Mouse (Mus musculus) kidney, embryonic 15.5 days (tissue): ENCODE measurements around the gene Taf1d. TPM values are rescaled to one million over a fixed set of nuclear protein-coding genes. Genes with fewer than 3 reads are reported as not detected.

Experiments
- ATAC-seq: fragments of 200-750 bp; cut with Nextera tagmentation; replicated peaks from 2 replicates; pipeline ENCODE4 v1.8.0; 2017; ENCODE audit warnings: moderate TSS enrichment; ENCODE audit not compliant: low FRiP score
- H3K27ac ChIP-seq: fragments of 300-500 bp; sonication (generic); 2 replicates; pipeline ENCODE4 v1.5.1; 2015; ENCODE audit warnings: mild to moderate bottlenecking, inconsistent platforms
- H3K27me3 ChIP-seq: fragments of 300-500 bp; sonication (generic); 2 replicates; pipeline ENCODE4 v1.6.1; 2015; ENCODE audit warnings: inconsistent platforms
- H3K36me3 ChIP-seq: fragments of 300-500 bp; sonication (generic); 2 replicates; pipeline ENCODE4 v1.6.1; 2015; ENCODE audit warnings: inconsistent platforms
- H3K4me1 ChIP-seq: fragments of 300-500 bp; sonication (generic); 2 replicates; pipeline ENCODE4 v1.6.1; 2015; ENCODE audit warnings: inconsistent platforms
- H3K4me2 ChIP-seq: fragments of 300-500 bp; sonication (generic); 2 replicates; pipeline ENCODE4 v1.6.1; 2015; ENCODE audit warnings: moderate library complexity, mild to moderate bottlenecking, inconsistent platforms
- H3K4me3 ChIP-seq: fragments of 300-500 bp; sonication (generic); replicated peaks from 2 replicates; pipeline ENCODE4 v1.5.1; 2015; ENCODE audit warnings: mild to moderate bottlenecking, inconsistent platforms
- H3K9ac ChIP-seq: fragments of 300-500 bp; sonication (generic); 2 replicates; pipeline ENCODE4 v1.6.1; 2015; ENCODE audit warnings: mild to moderate bottlenecking, inconsistent platforms
- H3K9me3 ChIP-seq: fragments of 300-500 bp; sonication (generic); replicated peaks from 2 replicates; pipeline ENCODE4 v1.6.1; 2016; ENCODE audit warnings: inconsistent platforms
- WGBS: fragments of 180-500 bp; shearing (Covaris S2); methylation state at CpG from one replicate; pipeline ENCODE4 v1.1.7; 2015; ENCODE audit warnings: mixed read lengths; 5-methylcytosine and 5-hydroxymethylcytosine counted together
- polyA plus RNA-seq: library from polyadenylated mRNA; unstranded; fragments of >200 nt; fragmentation: Nextera tagmentation; extraction: Ambion mirVana; gene quantifications from 2 replicates; pipeline ENCODE4 v1.2.1, GENCODE M21; 2015

Taf1d gene
- 94.4 and 94.9 TPM in 2 replicates for polyA plus RNA-seq

DNA sequence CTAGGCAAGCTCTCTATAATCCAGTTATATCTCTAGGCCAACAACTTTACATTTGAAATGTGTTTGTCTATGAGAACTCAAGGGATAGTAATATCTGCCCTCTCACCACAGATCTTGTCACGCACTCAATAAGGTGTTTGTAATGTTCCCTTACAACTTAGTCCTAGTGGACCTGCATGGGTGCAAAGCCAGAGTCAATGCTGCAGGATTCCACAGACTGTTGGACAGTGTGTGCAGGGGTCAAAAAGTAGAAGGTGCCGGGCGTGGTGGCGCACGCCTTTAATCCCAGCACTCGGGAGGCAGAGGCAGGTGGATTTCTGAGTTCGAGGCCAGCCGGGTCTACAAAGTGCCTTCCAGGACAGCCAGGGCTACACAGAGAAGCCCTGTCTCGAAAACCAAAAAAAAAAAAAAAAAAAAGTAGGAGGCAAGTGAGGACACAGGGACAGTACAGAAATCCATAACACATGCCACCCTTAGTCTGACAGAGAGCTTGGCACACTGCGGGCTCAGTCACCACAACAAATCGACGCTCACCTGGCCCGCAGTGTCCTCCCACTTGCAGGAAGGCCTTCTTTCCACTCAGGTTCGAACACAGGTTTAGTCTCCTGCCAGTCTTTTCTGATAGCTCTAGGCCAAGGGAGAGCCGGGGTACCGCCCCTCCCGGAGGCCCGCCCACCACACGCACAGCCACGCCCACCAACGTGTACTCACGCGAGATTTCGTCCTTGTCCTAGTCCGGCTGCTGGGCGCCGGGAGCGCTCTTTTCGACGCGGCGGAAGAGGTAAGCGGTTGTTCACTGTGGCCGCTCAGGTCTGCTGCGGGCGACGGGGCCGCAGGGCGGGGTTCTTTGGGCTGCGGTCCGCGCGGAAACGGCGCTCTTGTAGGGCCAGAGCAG lies at the start of gene Taf1d:
Taf1d (plus strand) TSS at position 712 of the 895 bp plus-strand sequence.
- H3K9ac ChIP-seq: peak within 1 kb of the TSS; percentile 99
- 12% methylated on average over 44 of the region's 45 CpGs for WGBS
- H3K27ac ChIP-seq: peak within 1 kb of the TSS; percentile 95
- peaks cover 27% of the 10 kb centered on the region for H3K36me3 ChIP-seq
- H3K4me3 ChIP-seq: peak within 1 kb of the TSS; percentile 97
- peaks cover 42% of the 10 kb centered on the region for H3K4me1 ChIP-seq
- H3K4me2 ChIP-seq: peak within 1 kb of the TSS; percentile 63
- peak; percentile 96 for ATAC-seq
- no peaks in the 10 kb centered on the region for H3K27me3 ChIP-seq
- no peaks in the 10 kb centered on the region for H3K9me3 ChIP-seq

DNA sequence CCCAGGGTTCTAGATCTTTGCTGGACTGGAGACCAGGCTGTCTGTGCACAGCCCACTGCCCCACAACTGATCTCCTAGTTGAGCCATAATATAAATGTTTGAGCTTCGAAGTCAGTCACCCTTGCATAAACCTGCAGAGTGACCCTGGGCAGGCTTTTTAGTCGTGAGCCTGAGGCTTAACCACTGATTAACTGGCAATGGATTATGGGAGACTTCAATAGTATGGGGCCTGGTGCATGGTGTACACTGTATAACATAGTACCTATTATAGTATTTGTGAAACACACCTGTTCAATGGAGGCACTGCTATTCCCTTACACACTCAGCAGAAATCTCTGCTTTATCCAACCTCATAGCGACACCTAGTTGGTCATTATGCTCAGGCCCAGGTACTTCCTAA lies 49.8 kb upstream of the Taf1d start:
- H3K27ac ChIP-seq: no peak overlapping the region
- peaks cover 11% of the 10 kb centered on the region for H3K36me3 ChIP-seq
- H3K4me1 ChIP-seq: no peaks in the 10 kb centered on the region
- no peak overlapping the region for H3K9ac ChIP-seq
- ATAC-seq: peak; percentile 60; the same call in 1 of the 2 replicates
- no peaks in the 10 kb centered on the region for H3K9me3 ChIP-seq
- H3K4me3 ChIP-seq: no peak overlapping the region
- H3K27me3 ChIP-seq: no peaks in the 10 kb centered on the region
- 73% methylated on average over 3 of the region's 3 CpGs for WGBS
- no peak overlapping the region for H3K4me2 ChIP-seq

DNA sequence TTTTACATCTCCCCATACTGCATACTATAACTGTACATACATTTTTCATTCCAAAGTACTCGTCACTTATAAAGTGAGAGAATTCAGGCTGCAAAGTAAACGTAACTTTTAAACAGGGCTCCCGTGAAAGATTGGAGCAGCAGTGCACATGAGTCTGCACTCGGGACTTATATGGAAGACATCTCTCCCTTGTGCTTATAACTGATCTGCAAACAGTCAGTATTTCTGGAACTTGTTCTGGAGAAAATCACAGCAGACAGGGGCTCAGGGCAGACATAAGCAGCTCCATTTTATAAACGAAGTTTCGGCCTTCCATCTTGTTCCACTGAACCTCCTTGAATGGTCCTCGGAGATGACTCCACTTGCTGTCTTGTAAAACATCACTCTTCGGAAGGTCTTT lies 44.0 kb upstream of the Taf1d start:
- no peak overlapping the region for H3K4me3 ChIP-seq
- H3K36me3 ChIP-seq: peaks cover 68% of the 10 kb centered on the region
- no peak overlapping the region for H3K9ac ChIP-seq
- ATAC-seq: no peak
- H3K27ac ChIP-seq: no peak overlapping the region
- H3K9me3 ChIP-seq: no peaks in the 10 kb centered on the region
- H3K27me3 ChIP-seq: no peaks in the 10 kb centered on the region
- WGBS: 93% methylated on average over 8 of the region's 8 CpGs
- no peaks in the 10 kb centered on the region for H3K4me1 ChIP-seq
- H3K4me2 ChIP-seq: no peak overlapping the region

DNA sequence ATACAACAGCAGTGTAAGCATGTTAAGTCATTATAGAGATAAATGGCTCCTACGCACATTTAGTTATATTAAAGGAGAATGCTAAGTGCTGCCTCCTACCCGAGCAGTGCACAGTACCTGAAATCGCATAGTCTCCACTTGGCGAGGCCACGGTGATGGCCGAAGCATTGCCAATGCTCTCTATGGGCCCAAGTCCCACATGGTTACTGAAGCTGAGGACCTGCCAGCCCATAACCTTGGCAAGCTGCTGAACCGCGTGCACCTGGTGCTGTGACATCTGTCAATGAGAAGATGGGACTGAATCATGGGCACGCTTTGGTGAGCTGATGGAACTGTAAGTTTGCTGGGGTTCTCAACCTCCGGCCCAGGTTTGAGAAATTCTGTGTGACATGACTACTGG lies 42.5 kb upstream of the Taf1d start:
- H3K36me3 ChIP-seq: peaks cover 81% of the 10 kb centered on the region

DNA sequence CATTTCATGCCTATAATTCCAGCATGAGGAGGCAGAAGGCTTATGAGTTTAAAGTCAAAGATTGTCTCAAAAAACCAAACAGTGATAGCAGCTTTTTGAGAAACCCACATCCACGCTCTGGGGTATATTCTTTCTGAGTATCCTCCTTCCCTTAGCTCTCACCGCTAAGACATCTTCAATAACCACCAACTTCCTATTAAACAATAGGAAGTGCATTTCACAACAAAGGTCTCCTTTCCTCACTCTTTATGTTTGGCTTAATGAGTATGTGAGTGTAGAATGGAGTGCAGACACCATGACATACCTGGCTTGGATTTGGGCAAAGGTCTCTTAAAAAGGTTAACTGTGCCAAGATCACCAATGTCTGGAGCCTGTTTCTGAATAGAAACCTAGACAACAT lies 32.0 kb upstream of the Taf1d start:
- Histone ChIP-seq H3K9ac (no peak overlapping the region), H3K4me2 (no peak overlapping the region), H3K27ac (no peak overlapping the region), H3K9me3 (no peaks in the 10 kb centered on the region), H3K4me3 (no peak overlapping the region), H3K4me1 (peaks cover 13% of the 10 kb centered on the region), H3K27me3 (no peaks in the 10 kb centered on the region), H3K36me3 (peaks cover 88% of the 10 kb centered on the region)
- ATAC-seq: no peak
- whole genome bisulfite sequencing: 94% methylated on average over 2 of the region's 2 CpGs

More for the DNA sequence above, 42.5 kb upstream of the Taf1d start:
- ATAC-seq: no peak
- H3K9ac ChIP-seq: no peak overlapping the region
- H3K4me2 ChIP-seq: no peak overlapping the region
- no peak overlapping the region for H3K27ac ChIP-seq
- H3K9me3 ChIP-seq: no peaks in the 10 kb centered on the region
- H3K4me3 ChIP-seq: no peak overlapping the region
- no peaks in the 10 kb centered on the region for H3K27me3 ChIP-seq
- H3K4me1 ChIP-seq: no peaks in the 10 kb centered on the region
- WGBS: 94% methylated on average over 10 of the region's 10 CpGs

DNA sequence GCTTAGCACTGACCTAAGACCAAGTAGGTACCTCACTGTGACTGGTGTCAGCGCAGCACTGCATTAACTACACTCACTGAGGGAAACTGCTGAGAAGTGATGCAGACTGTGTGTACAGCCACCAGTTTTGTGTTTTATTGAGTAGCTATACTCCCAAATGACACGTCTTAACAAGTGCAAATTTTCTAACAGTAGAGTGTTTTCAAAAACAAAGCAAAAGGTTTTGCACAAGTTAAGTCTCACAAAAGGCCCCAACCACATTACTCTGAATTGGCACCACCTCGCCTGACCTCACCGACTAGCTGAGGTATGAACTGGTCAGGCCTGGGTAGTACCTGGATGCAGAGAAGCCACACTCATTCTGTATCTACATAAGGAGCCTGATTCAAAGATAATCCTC lies 29.2 kb upstream of the Taf1d start:
- H3K4me3 ChIP-seq: no peak overlapping the region
- no peak overlapping the region for H3K4me2 ChIP-seq
- H3K4me1 ChIP-seq: peaks cover 21% of the 10 kb centered on the region
- H3K9ac ChIP-seq: no peak overlapping the region
- H3K27ac ChIP-seq: no peak overlapping the region
- no peaks in the 10 kb centered on the region for H3K27me3 ChIP-seq
- no peaks in the 10 kb centered on the region for H3K9me3 ChIP-seq
- 92% methylated on average over 4 of the region's 4 CpGs for WGBS
- H3K36me3 ChIP-seq: peaks cover 59% of the 10 kb centered on the region
- no peak for ATAC-seq

DNA sequence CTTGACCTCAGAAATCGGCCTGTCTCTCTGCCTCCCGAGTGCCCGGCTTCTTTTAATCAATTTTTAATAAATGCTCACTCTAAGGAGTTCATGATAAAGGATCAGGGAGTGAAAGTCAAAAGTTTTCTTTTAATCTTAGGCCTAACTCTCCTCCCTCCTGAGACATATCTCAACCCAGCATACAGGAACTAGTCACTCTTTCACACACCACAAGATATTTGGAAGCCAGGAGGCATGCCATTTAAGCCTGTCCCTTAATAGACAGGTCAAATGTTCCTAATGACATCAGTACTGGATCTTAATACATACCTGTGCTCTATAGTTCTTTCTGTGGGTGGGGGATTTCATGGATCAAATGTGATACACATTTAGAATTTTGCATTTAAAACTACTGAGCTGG lies 27.7 kb upstream of the Taf1d start:
- Histone ChIP-seq H3K27ac (no peak overlapping the region), H3K4me1 (peaks cover 21% of the 10 kb centered on the region), H3K36me3 (peaks cover 44% of the 10 kb centered on the region), H3K4me3 (no peak overlapping the region), H3K9me3 (no peaks in the 10 kb centered on the region), H3K9ac (no peak overlapping the region), H3K4me2 (peak overlapping the region; percentile 67; the same call in 1 of the 2 replicates), H3K27me3 (no peaks in the 10 kb centered on the region)
- no peak for ATAC-seq
- WGBS: 90% methylated on average over 3 of the region's 3 CpGs

DNA sequence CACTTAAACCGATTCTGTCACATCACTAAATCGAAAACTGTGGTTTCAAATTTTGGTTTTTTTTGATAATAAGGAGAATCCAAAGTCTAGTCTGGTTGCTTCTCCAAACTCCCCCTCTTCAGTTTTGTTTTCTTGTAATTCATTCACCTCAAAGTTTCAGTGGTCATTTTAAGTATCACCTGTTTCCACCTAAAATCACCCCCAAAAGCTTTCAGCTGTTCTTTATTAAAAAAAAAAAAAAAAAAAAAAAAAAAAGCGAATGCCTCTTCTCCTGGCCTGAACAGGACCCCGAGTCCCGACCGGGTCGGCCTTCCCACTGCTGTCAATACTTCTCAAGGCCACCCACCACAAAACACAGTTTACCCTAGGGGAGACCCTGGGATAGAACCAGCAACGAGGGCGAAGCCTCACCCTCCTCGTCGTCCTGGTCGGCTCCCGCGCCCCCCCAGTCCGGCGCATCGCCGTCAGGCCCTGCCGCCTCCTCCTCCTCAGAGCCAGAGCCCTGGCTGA lies 26.8 kb upstream of the Taf1d start:
- Histone ChIP-seq H3K4me2 (peak overlapping the region; percentile 67), H3K4me3 (peak overlapping the region; percentile 69), H3K4me1 (peaks cover 21% of the 10 kb centered on the region), H3K9ac (peak overlapping the region; percentile 82), H3K27me3 (no peaks in the 10 kb centered on the region), H3K9me3 (no peaks in the 10 kb centered on the region), H3K27ac (peak overlapping the region; percentile 90), H3K36me3 (peaks cover 40% of the 10 kb centered on the region)
- WGBS: 11% methylated on average over 14 of the region's 19 CpGs
- ATAC-seq: no peak; the same call in 1 of the 2 replicates

DNA sequence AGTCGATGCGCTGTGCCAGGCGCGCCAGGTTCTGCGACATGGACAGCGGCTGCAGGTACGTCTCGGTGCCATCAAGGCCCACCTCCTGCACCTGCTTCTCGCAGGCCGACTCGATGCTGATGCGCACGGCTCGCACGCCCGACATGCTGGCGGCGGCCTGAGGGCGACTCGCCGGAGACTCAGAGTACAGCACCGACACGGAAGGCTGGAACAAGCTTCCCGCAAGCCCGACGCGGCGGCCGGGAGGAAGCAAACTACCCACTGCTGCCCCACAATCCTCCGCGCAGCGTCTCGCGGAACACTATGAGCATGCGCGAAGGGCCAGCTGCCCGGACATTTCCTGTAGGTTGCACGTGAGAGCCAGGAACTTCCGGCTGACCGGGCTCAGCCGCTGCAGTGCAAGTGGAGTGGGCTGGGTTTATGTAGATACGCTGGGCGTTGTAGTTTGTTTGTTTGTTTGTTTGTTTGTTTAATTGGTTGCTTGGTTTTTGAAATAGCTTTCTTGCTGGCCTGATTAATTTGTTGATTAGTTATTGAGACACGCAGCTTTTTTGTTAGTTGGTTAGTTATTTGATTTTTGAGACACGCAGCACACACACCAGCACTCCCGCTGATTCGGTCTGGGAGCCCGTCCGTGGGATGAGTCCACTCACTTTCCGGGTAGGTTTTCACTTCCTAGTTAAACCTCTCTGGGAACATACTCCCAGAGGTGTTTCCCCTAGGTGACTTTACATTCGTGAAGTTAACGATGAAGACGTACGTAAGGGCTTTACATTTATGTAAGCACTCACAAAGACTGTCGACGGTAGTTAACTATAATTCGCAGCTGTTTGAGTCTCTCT lies 26.1 kb upstream of the Taf1d start, which contains the start of gene Med17:
Med17 (minus strand) TSS at position 283 of the 842 bp plus-strand sequence.
- H3K4me2 ChIP-seq: peak within 1 kb of the TSS; percentile 67
- H3K9me3 ChIP-seq: no peaks in the 10 kb centered on the region
- H3K9ac ChIP-seq: peak within 1 kb of the TSS; percentile 82
- peak; percentile 98 for ATAC-seq
- WGBS: 1% methylated on average over 57 of the region's 57 CpGs
- H3K36me3 ChIP-seq: peaks cover 36% of the 10 kb centered on the region
- peak within 1 kb of the TSS; percentile 90 for H3K27ac ChIP-seq
- peaks cover 21% of the 10 kb centered on the region for H3K4me1 ChIP-seq
- H3K4me3 ChIP-seq: peak within 1 kb of the TSS; percentile 69
- H3K27me3 ChIP-seq: no peaks in the 10 kb centered on the region

DNA sequence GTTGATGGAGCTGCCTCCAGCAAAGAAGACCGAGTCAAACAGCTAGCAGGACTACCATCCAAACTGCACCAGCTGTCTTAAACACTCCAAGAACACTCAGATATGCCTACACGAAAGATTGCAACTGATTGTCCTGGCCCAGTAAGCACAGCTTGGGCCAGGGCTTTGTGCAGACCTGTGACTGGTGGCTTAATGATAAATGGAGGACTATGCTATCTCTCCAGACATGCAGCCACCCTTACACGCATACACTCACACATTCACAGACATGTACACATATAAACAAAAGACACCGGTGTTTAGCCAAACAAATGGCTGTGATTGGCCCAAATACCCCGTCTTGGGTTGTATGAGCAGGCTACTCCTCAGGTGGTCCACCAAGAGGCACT lies 25.5 kb upstream of the Taf1d start:
- 0 out of 2 replicates have a peak, but pooled peaks have one; percentile 31 for ATAC-seq
- Histone ChIP-seq H3K9me3 (no peaks in the 10 kb centered on the region), H3K36me3 (peaks cover 30% of the 10 kb centered on the region), H3K4me2 (peak overlapping the region; percentile 67), H3K9ac (peak overlapping the region; percentile 82), H3K4me1 (peaks cover 21% of the 10 kb centered on the region), H3K4me3 (peak overlapping the region; percentile 69), H3K27ac (peak overlapping the region; percentile 90), H3K27me3 (no peaks in the 10 kb centered on the region)
- 42% methylated on average over 5 of the region's 5 CpGs for WGBS

DNA sequence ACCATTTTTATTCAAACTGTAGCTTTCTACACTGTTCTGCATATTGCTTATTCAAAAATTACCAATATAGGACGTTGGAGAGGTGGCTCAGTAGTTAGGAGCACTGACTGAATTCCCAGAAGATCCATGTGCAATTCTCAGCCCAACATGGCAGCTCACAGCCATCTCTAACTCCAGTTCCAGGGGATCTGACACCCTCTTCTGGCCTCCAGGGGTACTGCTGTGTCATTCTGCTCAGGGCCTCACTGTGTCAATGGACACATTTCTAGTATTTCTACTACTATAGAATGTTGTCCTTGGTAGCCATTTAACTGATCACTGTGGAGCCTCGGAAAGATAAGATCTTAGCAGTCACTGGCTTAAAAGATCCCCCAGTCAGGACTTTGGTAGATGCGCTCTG lies 20.6 kb upstream of the Taf1d start:
- H3K4me2 ChIP-seq: no peak overlapping the region
- H3K4me3 ChIP-seq: no peak overlapping the region
- H3K27ac ChIP-seq: no peak overlapping the region
- peaks cover 6% of the 10 kb centered on the region for H3K4me1 ChIP-seq
- no peaks in the 10 kb centered on the region for H3K27me3 ChIP-seq
- no peak overlapping the region for H3K9ac ChIP-seq
- peaks cover 18% of the 10 kb centered on the region for H3K36me3 ChIP-seq
- 70% methylated on average over 3 of the region's 3 CpGs for WGBS
- ATAC-seq: no peak
- no peaks in the 10 kb centered on the region for H3K9me3 ChIP-seq

DNA sequence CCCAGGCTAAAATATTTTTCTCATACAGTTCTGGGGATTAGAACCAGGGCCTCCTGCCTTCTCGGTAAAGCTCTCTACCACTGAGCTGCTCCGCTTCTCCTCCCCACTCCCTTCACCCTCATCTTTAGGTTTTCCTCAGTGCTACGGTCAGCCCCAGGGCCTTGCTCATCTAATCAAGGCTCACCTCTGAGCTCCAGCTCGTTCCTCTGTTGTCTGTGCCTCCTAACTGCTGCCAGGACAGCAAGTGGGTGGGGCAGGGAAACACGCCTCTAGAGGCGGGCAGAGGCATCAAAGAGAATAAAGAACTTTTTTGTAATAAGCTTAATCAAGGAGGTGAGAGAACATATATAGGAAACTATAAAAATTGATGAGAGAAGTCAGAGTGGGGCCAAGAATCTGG lies 18.2 kb upstream of the Taf1d start:
- WGBS: 74% methylated on average over 6 of the region's 6 CpGs
- no peak for ATAC-seq
- no peak overlapping the region for H3K4me2 ChIP-seq
- H3K9me3 ChIP-seq: no peaks in the 10 kb centered on the region
- H3K27me3 ChIP-seq: no peaks in the 10 kb centered on the region
- H3K27ac ChIP-seq: no peak overlapping the region
- peaks cover 30% of the 10 kb centered on the region for H3K36me3 ChIP-seq
- no peak overlapping the region for H3K9ac ChIP-seq
- H3K4me3 ChIP-seq: no peak overlapping the region
- no peaks in the 10 kb centered on the region for H3K4me1 ChIP-seq
